Mouse (Mus musculus): ENCODE results near the gene Prkar2b. TPM values are rescaled to one million over a fixed set of nuclear protein-coding genes. Genes with fewer than 3 reads are reported as not detected.

Prkar2b gene
- polyA plus RNA-seq, 1 experiment from 2014 or later: 30.4 TPM

DNA sequence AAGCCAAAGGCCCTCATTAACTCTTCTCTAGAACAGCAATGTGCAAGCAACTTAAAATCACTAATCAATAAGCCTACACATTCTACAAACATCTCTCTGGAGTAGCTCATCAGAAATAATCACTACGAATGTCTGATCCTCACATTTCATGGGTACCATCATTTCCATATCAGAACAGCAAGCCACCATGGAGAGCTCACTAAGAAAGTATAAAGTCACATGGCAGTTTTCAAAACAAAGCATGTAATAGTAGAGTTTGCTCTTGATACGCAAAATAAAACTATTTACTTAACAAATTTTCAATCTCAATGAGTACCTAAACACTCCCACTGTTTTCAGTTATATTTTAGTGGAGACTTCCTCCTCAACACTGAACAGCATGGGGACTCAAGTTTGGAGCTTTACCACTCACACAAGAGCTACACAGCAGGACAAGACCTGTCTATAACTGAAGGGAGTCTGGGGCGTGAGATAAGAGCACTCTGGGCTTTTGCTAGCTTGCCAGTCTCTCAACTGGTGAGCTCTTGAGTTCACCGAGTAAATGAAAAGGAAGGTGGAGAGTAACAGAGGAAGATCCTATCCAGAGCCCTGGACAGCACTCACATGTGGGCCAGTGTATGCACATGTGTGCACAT lies 118.0 kb downstream of the Prkar2b start:
- H3K4me1 ChIP-seq (ENCODE audit: control insufficient read depth, insufficient read depth, low read length): no peaks in the 10 kb centered on the region
- H3K9ac ChIP-seq (ENCODE audit: low read length): no peak overlapping the region
- H3K9me3 ChIP-seq (ENCODE audit: control insufficient read depth, low read length): no peaks in the 10 kb centered on the region
- H3K4me3 ChIP-seq (ENCODE audit: low read depth, low read length): no peak overlapping the region
- DNase-seq (ENCODE audit: low spot score): no peak
- H3K27me3 ChIP-seq (ENCODE audit: control insufficient read depth, insufficient read depth, low read length): no peaks in the 10 kb centered on the region
- ATAC-seq (ENCODE audit: insufficient number of reproducible peaks, low FRiP score, low TSS enrichment, low read depth): no peak
- no peak overlapping the region for H3K4me2 ChIP-seq (ENCODE audit: low read depth, severe bottlenecking)
- H3K36me3 ChIP-seq (ENCODE audit: control insufficient read depth, insufficient read depth, low read length): peaks cover 20% of the 10 kb centered on the region
- WGBS: 91% methylated on average over 4 of the region's 4 CpGs
- no peak overlapping the region for H3K27ac ChIP-seq (replicated peaks; ENCODE audit: low read depth, low read length)

DNA sequence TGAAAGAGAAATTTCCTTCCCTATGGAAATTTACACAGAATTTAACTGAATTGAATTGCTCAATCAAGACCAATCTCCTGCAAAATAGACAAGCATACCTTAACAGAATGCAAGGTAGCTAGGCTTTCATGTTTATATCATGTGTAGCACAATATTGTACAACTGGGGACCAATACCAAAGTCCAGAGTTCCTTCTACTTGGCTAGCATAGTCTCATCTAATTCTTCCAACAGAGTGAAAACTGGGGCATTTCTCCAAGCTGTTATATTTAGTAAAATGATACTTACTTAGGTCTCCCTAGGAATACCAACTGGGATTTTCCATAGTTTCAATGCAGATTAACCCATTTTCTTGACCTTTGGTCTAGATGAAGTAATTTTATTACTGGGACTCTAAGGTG lies 122.1 kb downstream of the Prkar2b start:
- DNase-seq (ENCODE audit: low spot score) (no peak), ATAC-seq (ENCODE audit: insufficient number of reproducible peaks, low FRiP score, low TSS enrichment, low read depth) (no peak)
- Histone ChIP-seq H3K4me2 (ENCODE audit: low read depth, severe bottlenecking) (no peak overlapping the region), H3K27me3 (ENCODE audit: control insufficient read depth, insufficient read depth, low read length) (no peaks in the 10 kb centered on the region), H3K9ac (ENCODE audit: low read length) (no peak overlapping the region), H3K4me1 (ENCODE audit: control insufficient read depth, insufficient read depth, low read length) (no peaks in the 10 kb centered on the region), H3K4me3 (ENCODE audit: low read depth, low read length) (no peak overlapping the region), H3K27ac (replicated peaks; ENCODE audit: low read depth, low read length) (no peak overlapping the region), H3K9me3 (ENCODE audit: control insufficient read depth, low read length) (no peaks in the 10 kb centered on the region), H3K36me3 (ENCODE audit: control insufficient read depth, insufficient read depth, low read length) (peaks cover 20% of the 10 kb centered on the region)

DNA sequence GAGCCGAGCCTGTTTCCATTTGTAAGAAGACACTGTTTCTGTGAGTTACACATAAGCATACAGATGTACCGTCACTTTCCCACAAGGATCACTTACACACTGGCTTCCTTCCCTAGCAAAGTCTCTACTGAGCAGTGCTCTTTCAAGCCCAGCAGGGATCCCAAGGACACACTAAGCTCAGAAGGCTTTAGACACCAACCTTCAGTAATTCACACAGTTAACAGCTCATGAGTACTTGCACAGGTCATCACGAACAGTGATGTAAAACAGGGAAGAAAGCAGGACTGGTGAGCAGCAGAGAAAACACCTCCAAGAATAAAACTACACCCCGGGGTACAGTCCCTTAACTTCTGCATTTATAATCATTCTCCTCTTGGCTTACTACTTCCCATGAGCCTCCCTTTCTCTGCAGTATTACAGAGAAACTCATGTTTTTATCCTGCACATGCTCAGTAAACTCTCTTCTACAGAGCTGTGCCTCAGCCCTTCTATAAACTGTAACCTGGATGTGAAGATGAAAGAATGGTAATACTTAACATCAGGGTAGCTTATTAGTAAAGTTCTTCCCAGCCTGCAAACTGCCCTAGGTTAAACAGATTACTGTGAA lies 122.6 kb downstream of the Prkar2b start:
- ATAC-seq (ENCODE audit: insufficient number of reproducible peaks, low FRiP score, low TSS enrichment, low read depth) (no peak), DNase-seq (ENCODE audit: low spot score) (no peak)
- no peaks in the 10 kb centered on the region for H3K4me1 ChIP-seq (ENCODE audit: control insufficient read depth, insufficient read depth, low read length)
- 89% methylated on average over 4 of the region's 4 CpGs for WGBS
- H3K9me3 ChIP-seq (ENCODE audit: control insufficient read depth, low read length): no peaks in the 10 kb centered on the region
- H3K4me2 ChIP-seq (ENCODE audit: low read depth, severe bottlenecking): no peak overlapping the region
- peaks cover 16% of the 10 kb centered on the region for H3K36me3 ChIP-seq (ENCODE audit: control insufficient read depth, insufficient read depth, low read length)
- no peaks in the 10 kb centered on the region for H3K27me3 ChIP-seq (ENCODE audit: control insufficient read depth, insufficient read depth, low read length)
- no peak overlapping the region for H3K27ac ChIP-seq (replicated peaks; ENCODE audit: low read depth, low read length)
- no peak overlapping the region for H3K9ac ChIP-seq (ENCODE audit: low read length)
- H3K4me3 ChIP-seq (ENCODE audit: low read depth, low read length): no peak overlapping the region

GRCm38 (mm10) chr12:31937613-31938012 lies 123.5 kb downstream of the Prkar2b start:
- DNase-seq (ENCODE audit: low spot score): no peak
- H3K4me1 ChIP-seq (ENCODE audit: control insufficient read depth, insufficient read depth, low read length): no peaks in the 10 kb centered on the region
- no peak overlapping the region for H3K27ac ChIP-seq (replicated peaks; ENCODE audit: low read depth, low read length)
- no peak for ATAC-seq (ENCODE audit: insufficient number of reproducible peaks, low FRiP score, low TSS enrichment, low read depth)
- H3K9ac ChIP-seq (ENCODE audit: low read length): no peak overlapping the region
- H3K4me3 ChIP-seq (ENCODE audit: low read depth, low read length): no peak overlapping the region
- H3K27me3 ChIP-seq (ENCODE audit: control insufficient read depth, insufficient read depth, low read length): no peaks in the 10 kb centered on the region
- H3K36me3 ChIP-seq (ENCODE audit: control insufficient read depth, insufficient read depth, low read length): peaks cover 10% of the 10 kb centered on the region
- no peak overlapping the region for H3K4me2 ChIP-seq (ENCODE audit: low read depth, severe bottlenecking)
- WGBS: 86% methylated on average over 3 of the region's 3 CpGs
- no peaks in the 10 kb centered on the region for H3K9me3 ChIP-seq (ENCODE audit: control insufficient read depth, low read length)

GRCm38 (mm10) chr12:31936657-31937300 lies 124.3 kb downstream of the Prkar2b start:
- H3K4me2 ChIP-seq (ENCODE audit: low read depth, severe bottlenecking): no peak overlapping the region
- H3K27ac ChIP-seq (replicated peaks; ENCODE audit: low read depth, low read length): no peak overlapping the region
- no peaks in the 10 kb centered on the region for H3K4me1 ChIP-seq (ENCODE audit: control insufficient read depth, insufficient read depth, low read length)
- H3K9me3 ChIP-seq (ENCODE audit: control insufficient read depth, low read length): no peaks in the 10 kb centered on the region
- DNase-seq (ENCODE audit: low spot score): peak; percentile 57
- ATAC-seq (ENCODE audit: insufficient number of reproducible peaks, low FRiP score, low TSS enrichment, low read depth): no peak
- no peak overlapping the region for H3K9ac ChIP-seq (ENCODE audit: low read length)
- no peak overlapping the region for H3K4me3 ChIP-seq (ENCODE audit: low read depth, low read length)
- no peaks in the 10 kb centered on the region for H3K27me3 ChIP-seq (ENCODE audit: control insufficient read depth, insufficient read depth, low read length)
- H3K36me3 ChIP-seq (ENCODE audit: control insufficient read depth, insufficient read depth, low read length): peaks cover 9% of the 10 kb centered on the region; the same call in 1 of the 2 replicates
- WGBS: 25% methylated on average over 6 of the region's 6 CpGs

GRCm38 (mm10) chr12:31931818-31932217 lies 129.3 kb downstream of the Prkar2b start:
- no peak for DNase-seq (ENCODE audit: low spot score)
- Histone ChIP-seq H3K27me3 (ENCODE audit: control insufficient read depth, insufficient read depth, low read length) (no peaks in the 10 kb centered on the region), H3K9ac (ENCODE audit: low read length) (no peak overlapping the region), H3K4me1 (ENCODE audit: control insufficient read depth, insufficient read depth, low read length) (no peaks in the 10 kb centered on the region), H3K4me3 (ENCODE audit: low read depth, low read length) (no peak overlapping the region), H3K4me2 (ENCODE audit: low read depth, severe bottlenecking) (no peak overlapping the region), H3K9me3 (ENCODE audit: control insufficient read depth, low read length) (no peaks in the 10 kb centered on the region), H3K27ac (replicated peaks; ENCODE audit: low read depth, low read length) (no peak overlapping the region), H3K36me3 (ENCODE audit: control insufficient read depth, insufficient read depth, low read length) (peaks cover 6% of the 10 kb centered on the region; the same call in 1 of the 2 replicates)
- no peak for ATAC-seq (ENCODE audit: insufficient number of reproducible peaks, low FRiP score, low TSS enrichment, low read depth)
- 97% methylated on average over 3 of the region's 3 CpGs for WGBS

DNA sequence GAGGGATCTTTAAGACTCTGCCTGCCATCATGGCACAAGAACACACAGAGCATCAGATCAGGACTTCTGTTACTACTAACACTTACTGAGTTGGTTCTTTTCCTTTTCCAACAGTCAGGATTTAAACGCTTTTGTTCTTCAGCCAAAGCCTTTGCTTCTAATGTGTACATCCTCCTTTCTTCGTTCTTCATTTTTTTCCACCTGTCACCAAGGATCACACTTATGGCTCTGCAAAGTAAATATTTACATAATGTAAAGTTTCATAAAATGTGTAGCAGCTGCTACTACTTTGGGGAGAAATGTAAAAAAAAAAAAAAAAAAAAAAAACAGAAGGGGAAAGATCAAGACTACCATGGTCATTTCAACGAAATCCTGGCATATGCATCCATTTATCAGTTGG lies 132.6 kb downstream of the Prkar2b start:
- 93% methylated on average over 3 of the region's 3 CpGs for WGBS
- Histone ChIP-seq H3K4me1 (ENCODE audit: control insufficient read depth, insufficient read depth, low read length) (no peaks in the 10 kb centered on the region), H3K9ac (ENCODE audit: low read length) (no peak overlapping the region), H3K9me3 (ENCODE audit: control insufficient read depth, low read length) (no peaks in the 10 kb centered on the region), H3K27ac (replicated peaks; ENCODE audit: low read depth, low read length) (no peak overlapping the region), H3K36me3 (ENCODE audit: control insufficient read depth, insufficient read depth, low read length) (peaks cover 6% of the 10 kb centered on the region; the same call in 1 of the 2 replicates), H3K27me3 (ENCODE audit: control insufficient read depth, insufficient read depth, low read length) (no peaks in the 10 kb centered on the region), H3K4me2 (ENCODE audit: low read depth, severe bottlenecking) (no peak overlapping the region), H3K4me3 (ENCODE audit: low read depth, low read length) (no peak overlapping the region)
- no peak for DNase-seq (ENCODE audit: low spot score)
- no peak for ATAC-seq (ENCODE audit: insufficient number of reproducible peaks, low FRiP score, low TSS enrichment, low read depth)

GRCm38 (mm10) chr12:31926661-31927061 lies 134.4 kb downstream of the Prkar2b start:
- H3K36me3 ChIP-seq (ENCODE audit: control insufficient read depth, insufficient read depth, low read length): peaks cover 4% of the 10 kb centered on the region; the same call in 1 of the 2 replicates
- no peaks in the 10 kb centered on the region for H3K9me3 ChIP-seq (ENCODE audit: control insufficient read depth, low read length)
- H3K4me1 ChIP-seq (ENCODE audit: control insufficient read depth, insufficient read depth, low read length): no peaks in the 10 kb centered on the region
- 60% methylated on average over 4 of the region's 4 CpGs for WGBS
- no peak overlapping the region for H3K4me2 ChIP-seq (ENCODE audit: low read depth, severe bottlenecking)
- no peak overlapping the region for H3K4me3 ChIP-seq (ENCODE audit: low read depth, low read length)
- ATAC-seq (ENCODE audit: insufficient number of reproducible peaks, low FRiP score, low TSS enrichment, low read depth): no peak
- no peaks in the 10 kb centered on the region for H3K27me3 ChIP-seq (ENCODE audit: control insufficient read depth, insufficient read depth, low read length)
- H3K27ac ChIP-seq (replicated peaks; ENCODE audit: low read depth, low read length): no peak overlapping the region
- no peak overlapping the region for H3K9ac ChIP-seq (ENCODE audit: low read length)
- DNase-seq (ENCODE audit: low spot score): peak; percentile 72
